ENCODE assay signal across 14 mouse cellular contexts in genomic region chr5:26875449-26875848, GRCm38 (mm10). TPM values are rescaled to one million over a fixed set of nuclear protein-coding genes. Genes with fewer than 3 reads are reported as not detected.
DNase-seq lines count a peak whose midpoint lies in the region; ATAC-seq and TF ChIP-seq lines count a peak whose summit lies in the region.
"Had no signal": no experiment of that assay in that cellular context is flagged by ENCODE, and none has a peak within 500 bp of the region (broad histone marks: within the 10 kb centered on the region; RNA-seq: fewer than 3 reads in every experiment).

No protein-coding gene starts in this region.

- no peaks in the 10 kb centered on the region for H3K9me3 ChIP-seq in kidney, embryonic 16.5 days (ENCODE audit: low read length)
- no peaks in the 10 kb centered on the region for H3K9me3 ChIP-seq in stomach, postnatal 0 days (ENCODE audit: control insufficient read depth, low read length)
- H3K9me3 ChIP-seq: limb, embryonic 15.5 days had no signal

- H3K36me3 ChIP-seq in kidney, adult 2 months (ENCODE audit: control insufficient read depth, insufficient read depth, low read length) = no peaks in the 10 kb centered on the region
- no peaks in the 10 kb centered on the region for H3K36me3 ChIP-seq in kidney, embryonic 16.5 days (ENCODE audit: insufficient read depth, low read length)
- H3K36me3 ChIP-seq in stomach, postnatal 0 days (ENCODE audit: control insufficient read depth, insufficient read depth, low read length) = no peaks in the 10 kb centered on the region
- H3K36me3 ChIP-seq: limb, embryonic 15.5 days had no signal

- H3K9ac ChIP-seq in kidney, embryonic 16.5 days (replicated peaks; ENCODE audit: low read length) = no peak overlapping the region
- no peak overlapping the region for H3K9ac ChIP-seq in stomach, postnatal 0 days (ENCODE audit: low read length)
- H3K9ac ChIP-seq: limb, embryonic 15.5 days had no signal

- H3K4me1 ChIP-seq in kidney, adult 2 months (ENCODE audit: control insufficient read depth, insufficient read depth, low read length) = no peaks in the 10 kb centered on the region
- no peaks in the 10 kb centered on the region for H3K4me1 ChIP-seq in kidney, embryonic 16.5 days (ENCODE audit: insufficient read depth, low read length)
- no peaks in the 10 kb centered on the region for H3K4me1 ChIP-seq in stomach, postnatal 0 days (replicated peaks; ENCODE audit: control insufficient read depth, insufficient read depth)
- H3K4me1 ChIP-seq: limb, embryonic 15.5 days had no signal

- TF ChIP-seq CTCF in kidney, adult 2 months (conservative IDR thresholded peaks at IDR 0.05; ENCODE audit: insufficient read depth, insufficient read length, low read depth, low read length) = no peak
- peak; percentile 14; the same call in 1 of the 2 replicates for TF ChIP-seq CTCF in stomach, postnatal 0 days (IDR thresholded peaks at IDR 0.05; ENCODE audit: low read depth)

- no peak overlapping the region for H3K27ac ChIP-seq in kidney, adult 2 months (ENCODE audit: insufficient read depth, low read depth, low read length)
- H3K27ac ChIP-seq in kidney, embryonic 16.5 days (ENCODE audit: low read length) = no peak overlapping the region
- no peak overlapping the region for H3K27ac ChIP-seq in stomach, postnatal 0 days (replicated peaks)
- H3K27ac ChIP-seq: limb, embryonic 15.5 days had no signal

- intact Hi-C loops in heart, postnatal 36 days (cut with DNase I) = no loop called here

- no peak for ATAC-seq in kidney, embryonic 16.5 days (ENCODE audit: low FRiP score, low TSS enrichment)
- ATAC-seq in stomach, postnatal 0 days (ENCODE audit: low FRiP score, low TSS enrichment) = no peak

- TF ChIP-seq POLR2A in kidney, adult 2 months (IDR thresholded peaks at IDR 0.05; ENCODE audit: low read depth, low read length) = no peak

- TF ChIP-seq EP300 in stomach, postnatal 0 days (optimal IDR thresholded peaks at IDR 0.05) = no peak

- no peak overlapping the region for H3K4me3 ChIP-seq in kidney, adult 2 months (ENCODE audit: insufficient read depth, low read depth, low read length)
- H3K4me3 ChIP-seq in kidney, embryonic 16.5 days (ENCODE audit: low read length) = no peak overlapping the region
- no peak overlapping the region for H3K4me3 ChIP-seq in stomach, postnatal 0 days (ENCODE audit: low read depth, low read length)
- H3K4me3 ChIP-seq: limb, embryonic 15.5 days had no signal

- DNase-seq in kidney, adult 2 months = peak; percentile 9
- peak; percentile 6 for DNase-seq in retina, adult 2 months (ENCODE audit: low read depth, low spot score)
- DNase-seq in retina, postnatal 1 day = no peak
- DNase-seq in cerebellum, adult 11-12 months = peak; percentile 34
- no peak for DNase-seq in stomach, postnatal 0 days (ENCODE audit: low spot score)
- DNase-seq in heart, postnatal 36 days = no peak
- no peak for DNase-seq in lung, postnatal 14 days
- DNase-seq: adrenal gland, adult 2 months; heart, postnatal 14 days; kidney, postnatal 14 days; lung, adult 2 months had no signal

- H3K27me3 ChIP-seq in kidney, adult 2 months (replicated peaks; ENCODE audit: control insufficient read depth, insufficient read depth, low read length) = no peaks in the 10 kb centered on the region; the same call in 1 of the 2 replicates
- H3K27me3 ChIP-seq in kidney, embryonic 16.5 days (ENCODE audit: insufficient read depth, low read length) = no peaks in the 10 kb centered on the region
- H3K27me3 ChIP-seq in stomach, postnatal 0 days (ENCODE audit: control insufficient read depth, insufficient read depth, low read length) = no peaks in the 10 kb centered on the region
- H3K27me3 ChIP-seq: limb, embryonic 15.5 days had no signal

- no peak overlapping the region for H3K4me2 ChIP-seq in kidney, embryonic 16.5 days (replicated peaks; ENCODE audit: low read depth, low read length)
- no peak overlapping the region for H3K4me2 ChIP-seq in stomach, postnatal 0 days (replicated peaks; ENCODE audit: low read depth)
- H3K4me2 ChIP-seq: limb, embryonic 15.5 days had no signal

RNA-seq across cellular contexts. Expression of gene Dpp6, which starts 58.4 kb away (rescaled TPM):
- polyA plus RNA-seq in kidney, adult 2 months (2012; rRNA removed) = 0.61 and 0.83 TPM in 2 replicates
- 3.6 and 4.2 TPM in 2 replicates for polyA plus RNA-seq in kidney, embryonic 16.5 days (2015; fragmentation: Nextera tagmentation; extraction: Ambion mirVana)
- polyA plus RNA-seq in stomach, postnatal 0 days (2015; fragmentation: Nextera tagmentation; extraction: Ambion mirVana) = 0.82 and 1.0 TPM in 2 replicates
- under 1 TPM; 0.06 to 0.11 TPM for total RNA-seq in heart, postnatal 36 days (2021)
- total RNA-seq: neutrophil, adult 5-6 weeks had no signal

Comparison
In these comparisons a context has a peak if more than half of its experiments do, and no peak if none do; other contexts are left out.
1. DNase-seq: peak in kidney, adult 2 months (single experiment), retina, adult 2 months (single experiment) and cerebellum, adult 11-12 months (single experiment); none in retina, postnatal 1 day (single experiment), stomach, postnatal 0 days (single experiment), heart, postnatal 36 days (0 of 2) and lung, postnatal 14 days (single experiment).